Comparison of ENCODE assay signal across 8 mouse cellular contexts in the genomic region with DNA sequence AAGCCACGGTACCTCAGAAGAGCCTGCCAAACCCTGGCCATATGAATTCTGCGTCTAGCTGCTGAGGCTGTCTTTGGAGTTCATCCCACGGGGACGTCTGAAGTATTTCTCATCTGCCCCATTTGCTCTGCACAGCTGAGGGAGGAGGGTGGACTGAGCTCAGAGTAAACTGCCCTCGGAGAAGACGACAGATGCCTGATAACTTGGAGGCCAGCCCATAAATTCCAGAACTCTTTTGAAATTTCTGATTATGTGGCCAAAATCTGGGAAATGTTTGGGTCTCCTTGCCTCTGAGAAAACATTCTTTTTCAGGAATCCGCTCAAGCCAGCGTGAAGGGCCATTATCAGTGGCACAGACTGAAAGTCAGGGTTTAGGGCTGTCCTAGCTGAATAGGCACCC. TPM values are rescaled to one million over a fixed set of nuclear protein-coding genes. Genes with fewer than 3 reads are reported as not detected.
DNase-seq lines count a peak whose midpoint lies in the region; ATAC-seq and TF ChIP-seq lines count a peak whose summit lies in the region.

No protein-coding gene starts in this region.

- no peak overlapping the region for H3K4me3 ChIP-seq in kidney, postnatal 0 days (replicated peaks; ENCODE audit: low read depth, low read length)
- no peak overlapping the region for H3K4me3 ChIP-seq in kidney, embryonic 14.5 days (ENCODE audit: low read length)
- no peak overlapping the region for H3K4me3 ChIP-seq in embryonic facial prominence, embryonic 13.5 days
- H3K4me3 ChIP-seq in heart, postnatal 0 days (ENCODE audit: low read depth, low read length): no peak overlapping the region
- H3K4me3 ChIP-seq in myocyte: no peak overlapping the region

- no peak overlapping the region for H3K4me2 ChIP-seq in kidney, postnatal 0 days (ENCODE audit: low read length)
- no peak overlapping the region for H3K4me2 ChIP-seq in kidney, embryonic 14.5 days (replicated peaks; ENCODE audit: low read depth, low read length)
- H3K4me2 ChIP-seq in embryonic facial prominence, embryonic 13.5 days: no peak overlapping the region
- no peak overlapping the region for H3K4me2 ChIP-seq in heart, postnatal 0 days (ENCODE audit: low read depth, low read length)
- H3K4me2 ChIP-seq in myocyte (ENCODE audit: low read depth): peak overlapping the region; percentile 55

- DNase-seq in kidney, postnatal 0 days (ENCODE audit: low spot score): peak; percentile 65
- peak; percentile 60 for DNase-seq in heart, postnatal 0 days (ENCODE audit: low spot score)
- no peak for DNase-seq in cerebellum, postnatal 25 days
- DNase-seq in T-cell, adult 2 months (ENCODE audit: low spot score): no peak

- H3K4me1 ChIP-seq in kidney, postnatal 0 days (replicated peaks; ENCODE audit: insufficient read depth, low read length): peaks cover 4% of the 10 kb centered on the region; the same call in 1 of the 2 replicates
- H3K4me1 ChIP-seq in kidney, embryonic 14.5 days (ENCODE audit: control insufficient read depth, insufficient read depth, low read length): 0 out of 2 replicates have a peak, but pooled peaks cover 6% of the 10 kb centered on the region
- peaks cover 52% of the 10 kb centered on the region for H3K4me1 ChIP-seq in embryonic facial prominence, embryonic 13.5 days
- H3K4me1 ChIP-seq in heart, postnatal 0 days (ENCODE audit: control insufficient read depth, insufficient read depth): peaks cover 58% of the 10 kb centered on the region

- WGBS in kidney, postnatal 0 days: 37% methylated on average over 8 of the region's 8 CpGs
- 50% methylated on average over 8 of the region's 8 CpGs for WGBS in kidney, embryonic 14.5 days
- WGBS in embryonic facial prominence, embryonic 13.5 days: 34% methylated on average over 8 of the region's 8 CpGs
- WGBS in heart, postnatal 0 days: 21% methylated on average over 8 of the region's 8 CpGs

- no peak overlapping the region for H3K27ac ChIP-seq in kidney, postnatal 0 days
- no peak overlapping the region for H3K27ac ChIP-seq in kidney, embryonic 14.5 days (ENCODE audit: low read depth, low read length)
- peak overlapping the region; percentile 79 for H3K27ac ChIP-seq in embryonic facial prominence, embryonic 13.5 days
- H3K27ac ChIP-seq in heart, postnatal 0 days (ENCODE audit: low read depth): peak overlapping the region; percentile 69

- no peaks in the 10 kb centered on the region for H3K36me3 ChIP-seq in kidney, postnatal 0 days (ENCODE audit: insufficient read depth, low read length)
- H3K36me3 ChIP-seq in kidney, embryonic 14.5 days (ENCODE audit: control insufficient read depth, insufficient read depth, low read length): no peaks in the 10 kb centered on the region
- 0 out of 2 replicates have a peak, but pooled peaks cover 9% of the 10 kb centered on the region for H3K36me3 ChIP-seq in embryonic facial prominence, embryonic 13.5 days
- H3K36me3 ChIP-seq in heart, postnatal 0 days (replicated peaks; ENCODE audit: control insufficient read depth, insufficient read depth, low read length): no peaks in the 10 kb centered on the region
- no peaks in the 10 kb centered on the region for H3K36me3 ChIP-seq in myocyte (ENCODE audit: control insufficient read depth, insufficient read depth)

- H3K9ac ChIP-seq in kidney, postnatal 0 days (ENCODE audit: low read depth, low read length): no peak overlapping the region
- H3K9ac ChIP-seq in kidney, embryonic 14.5 days (ENCODE audit: low read depth, low read length): no peak overlapping the region
- H3K9ac ChIP-seq in embryonic facial prominence, embryonic 13.5 days: 0 out of 2 replicates have a peak overlapping the region, but pooled peaks have one; percentile 16
- 0 out of 2 replicates have a peak overlapping the region, but pooled peaks have one; percentile 23 for H3K9ac ChIP-seq in heart, postnatal 0 days (replicated peaks; ENCODE audit: low read depth, low read length)

- H3ac ChIP-seq in myocyte (ENCODE audit: control insufficient read depth, insufficient read length): no peak overlapping the region

- TF ChIP-seq POLR2A in myocyte (IDR thresholded peaks at IDR 0.05; ENCODE audit: insufficient read length, low read depth): no peak

- no peak for TF ChIP-seq EP300 in heart, postnatal 0 days (IDR thresholded peaks at IDR 0.05; ENCODE audit: low read depth)

- no peaks in the 10 kb centered on the region for H3K79me2 ChIP-seq in myocyte (ENCODE audit: control insufficient read depth, insufficient read depth)

- no peaks in the 10 kb centered on the region for H3K9me3 ChIP-seq in kidney, postnatal 0 days (replicated peaks; ENCODE audit: low read length)
- H3K9me3 ChIP-seq in kidney, embryonic 14.5 days (ENCODE audit: control insufficient read depth, low read length): no peaks in the 10 kb centered on the region
- H3K9me3 ChIP-seq in embryonic facial prominence, embryonic 13.5 days: no peaks in the 10 kb centered on the region
- H3K9me3 ChIP-seq in heart, postnatal 0 days (replicated peaks; ENCODE audit: control insufficient read depth, low read length): no peaks in the 10 kb centered on the region

- TF ChIP-seq CTCF in kidney, postnatal 0 days (IDR thresholded peaks at IDR 0.05; ENCODE audit: low read depth): no peak
- TF ChIP-seq CTCF in heart, postnatal 0 days (IDR thresholded peaks at IDR 0.05; ENCODE audit: low read depth): no peak

- ATAC-seq in kidney, postnatal 0 days (replicated peaks; ENCODE audit: low FRiP score, low read depth): no peak
- ATAC-seq in kidney, embryonic 14.5 days (ENCODE audit: low FRiP score, low TSS enrichment): no peak
- no peak for ATAC-seq in embryonic facial prominence, embryonic 13.5 days (ENCODE audit: insufficient number of reproducible peaks, insufficient read depth, low FRiP score, low TSS enrichment, low read depth)
- ATAC-seq in heart, postnatal 0 days (ENCODE audit: insufficient read depth, low read depth): 0 out of 2 replicates have a peak, but pooled peaks have one; percentile 27
- ATAC-seq in inflammation-experienced regulatory T-cells, adult 6 months: no peak

- no peaks in the 10 kb centered on the region for H3K27me3 ChIP-seq in kidney, postnatal 0 days (ENCODE audit: insufficient read depth, low read length)
- no peaks in the 10 kb centered on the region for H3K27me3 ChIP-seq in kidney, embryonic 14.5 days (ENCODE audit: control insufficient read depth, insufficient read depth, low read length)
- H3K27me3 ChIP-seq in embryonic facial prominence, embryonic 13.5 days: no peaks in the 10 kb centered on the region
- no peaks in the 10 kb centered on the region for H3K27me3 ChIP-seq in heart, postnatal 0 days (ENCODE audit: control insufficient read depth, insufficient read depth, low read length)
- no peaks in the 10 kb centered on the region for H3K27me3 ChIP-seq in myocyte (ENCODE audit: control insufficient read depth, insufficient read depth, insufficient read length)

TF ChIP-seq in myocyte, 11 proteins besides CTCF, POLR2A, EP300 and RAD21:
- TF ChIP-seq REST (IDR thresholded peaks at IDR 0.05; ENCODE audit: insufficient read depth, insufficient read length): no peak
- peak in 2 of 3 experiments; percentile 33 to 44 for TF ChIP-seq MYOD1 (IDR thresholded peaks at IDR 0.05; ENCODE audit: control insufficient read depth in 1 of 3, insufficient read length in 2 of 3, low read depth in 2 of 3)
- peak in 2 of 3 experiments; percentile 39 to 70 for TF ChIP-seq MYOG (IDR thresholded peaks at IDR 0.05; ENCODE audit: control insufficient read depth in 1 of 3, insufficient read depth in 1 of 3, insufficient read length in 2 of 3, low read depth in 2 of 3)

RNA-seq across cellular contexts. Expression of gene Crtc3, which starts 30.8 kb away (rescaled TPM):
- polyA plus RNA-seq in kidney, postnatal 0 days (2015; fragmentation: Nextera tagmentation; extraction: Ambion mirVana): 18.5 and 18.9 TPM in 2 replicates
- polyA plus RNA-seq in kidney, embryonic 14.5 days (2014; fragmentation: Nextera tagmentation; extraction: Ambion mirVana): 21.1 and 27.3 TPM in 2 replicates
- 26.2 and 27.6 TPM in 2 replicates for polyA plus RNA-seq in embryonic facial prominence, embryonic 13.5 days (2015; fragmentation: Nextera tagmentation; extraction: Ambion mirVana)
- 9.4 and 24.9 TPM in 2 replicates for total RNA-seq in heart, postnatal 0 days (2014; rRNA removed; ENCODE audit: low replicate concordance)
- polyA plus RNA-seq in heart, postnatal 0 days (2015; fragmentation: Nextera tagmentation; extraction: Ambion mirVana): 10.5 and 11.4 TPM in 2 replicates
- 6.4 TPM for polyA plus RNA-seq in myocyte (2012; fragmentation: generic; extraction: Trizol)
- polyA plus RNA-seq in inflammation-experienced regulatory T-cells, adult 6 months (2017; shearing (Covaris generic)): 10 to 100 TPM in 2 of 3 experiments, 1 to 10 TPM in 1; 8.7 to 24.0 (median 21.0) TPM

Comparison
In these comparisons a context has a peak if more than half of its experiments do, and no peak if none do; other contexts are left out.
1. DNase-seq: peak in kidney, postnatal 0 days (single experiment) and heart, postnatal 0 days (single experiment); none in cerebellum, postnatal 25 days (0 of 2) and T-cell, adult 2 months (single experiment).
2. H3K27ac ChIP-seq: peak in embryonic facial prominence, embryonic 13.5 days (single experiment) and heart, postnatal 0 days (single experiment); none in kidney, postnatal 0 days (single experiment) and kidney, embryonic 14.5 days (single experiment).
3. H3K9ac ChIP-seq: peak in embryonic facial prominence, embryonic 13.5 days (single experiment) and heart, postnatal 0 days (single experiment); none in kidney, postnatal 0 days (single experiment) and kidney, embryonic 14.5 days (single experiment).